8 mouse cellular contexts compared by ENCODE assay signal in the genomic region with DNA sequence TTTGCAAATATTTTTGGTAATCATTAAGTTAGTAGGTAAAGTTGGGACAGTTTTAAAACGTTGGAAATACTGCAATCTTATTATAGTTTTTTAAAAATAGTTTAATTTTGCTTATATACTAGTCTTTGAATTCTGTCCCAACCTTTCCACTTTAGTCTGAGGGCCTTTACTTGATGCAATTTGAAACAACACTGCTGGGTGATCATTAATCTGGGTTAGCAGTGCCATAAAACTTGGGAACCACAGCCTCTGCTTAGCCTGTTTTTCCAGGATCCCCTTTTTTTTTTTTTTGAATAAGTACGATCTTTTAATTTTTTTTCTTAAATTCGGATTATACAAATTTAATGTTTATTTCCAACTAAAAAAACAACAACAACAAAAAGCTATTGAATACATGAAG. TPM values are rescaled to one million over a fixed set of nuclear protein-coding genes. Genes with fewer than 3 reads are reported as not detected.
DNase-seq lines count a peak whose midpoint lies in the region; ATAC-seq and TF ChIP-seq lines count a peak whose summit lies in the region.

No protein-coding gene starts in this region.

- peak overlapping the region; percentile 100 for H3K4me3 ChIP-seq in E14TG2a.4 (replicated peaks; ENCODE audit: low read length)
- H3K4me3 ChIP-seq in hindbrain, embryonic 13.5 days = peak overlapping the region; percentile 94
- peak overlapping the region; percentile 82 for H3K4me3 ChIP-seq in liver, embryonic 13.5 days (replicated peaks)

- peak overlapping the region; percentile 94 for H3K9ac ChIP-seq in hindbrain, embryonic 13.5 days
- peak overlapping the region; percentile 84 for H3K9ac ChIP-seq in liver, embryonic 13.5 days

- DNase-seq in embryo, embryonic 11 days = peak; percentile 17
- no peak for DNase-seq in embryo, embryonic 10.5 days (ENCODE audit: low spot score)
- no peak for DNase-seq in liver, embryonic 13.5 days
- no peak for DNase-seq in right cerebral cortex, postnatal 25 days
- no peak for DNase-seq in urinary bladder, adult 18-20 months (ENCODE audit: low spot score in 2 of 2)

- 24% methylated on average over 3 of the region's 3 CpGs for WGBS in hindbrain, embryonic 13.5 days
- WGBS in liver, embryonic 13.5 days (ENCODE audit: insufficient replicate concordance) = 17% methylated on average over 3 of the region's 3 CpGs

- peaks cover 33% of the 10 kb centered on the region for H3K4me1 ChIP-seq in E14TG2a.4 (replicated peaks; ENCODE audit: low read depth, low read length)
- H3K4me1 ChIP-seq in hindbrain, embryonic 13.5 days (replicated peaks) = peaks cover 11% of the 10 kb centered on the region
- H3K4me1 ChIP-seq in liver, embryonic 13.5 days (replicated peaks) = peaks cover 12% of the 10 kb centered on the region

- H3K36me3 ChIP-seq in E14TG2a.4 (ENCODE audit: insufficient read depth, low read length) = peaks cover 16% of the 10 kb centered on the region
- peaks cover 2% of the 10 kb centered on the region; the same call in 1 of the 2 replicates for H3K36me3 ChIP-seq in hindbrain, embryonic 13.5 days
- H3K36me3 ChIP-seq in liver, embryonic 13.5 days = no peaks in the 10 kb centered on the region

- ATAC-seq in hindbrain, embryonic 13.5 days (ENCODE audit: low FRiP score) = no peak
- no peak for ATAC-seq in liver, embryonic 13.5 days (ENCODE audit: low read depth)
- ATAC-seq in frontal cortex, adult (ENCODE audit: low TSS enrichment) = no peak

- peak overlapping the region; percentile 54 for H3K4me2 ChIP-seq in hindbrain, embryonic 13.5 days
- H3K4me2 ChIP-seq in liver, embryonic 13.5 days = peak overlapping the region; percentile 100

- peaks cover 5% of the 10 kb centered on the region; the same call in 1 of the 2 replicates for H3K27me3 ChIP-seq in E14TG2a.4 (ENCODE audit: insufficient read depth, low read length)
- H3K27me3 ChIP-seq in hindbrain, embryonic 13.5 days = no peaks in the 10 kb centered on the region
- peaks cover 3% of the 10 kb centered on the region; the same call in 1 of the 2 replicates for H3K27me3 ChIP-seq in liver, embryonic 13.5 days

- peak overlapping the region; percentile 100 for H3K27ac ChIP-seq in hindbrain, embryonic 13.5 days
- H3K27ac ChIP-seq in liver, embryonic 13.5 days = no peak overlapping the region

- no peak for TF ChIP-seq CTCF in E14TG2a.4 (conservative IDR thresholded peaks at IDR 0.05; ENCODE audit: low read length)

- no peaks in the 10 kb centered on the region for H3K9me3 ChIP-seq in E14TG2a.4 (ENCODE audit: low read length)
- no peaks in the 10 kb centered on the region for H3K9me3 ChIP-seq in hindbrain, embryonic 13.5 days
- H3K9me3 ChIP-seq in liver, embryonic 13.5 days (replicated peaks) = no peaks in the 10 kb centered on the region

RNA-seq across cellular contexts. Expression of a gene that starts 1.0 kb away (rescaled TPM):
- polyA plus RNA-seq in hindbrain, embryonic 13.5 days (2015; fragmentation: Nextera tagmentation; extraction: Ambion mirVana) = 32.7 and 36.0 TPM in 2 replicates
- polyA plus RNA-seq in liver, embryonic 13.5 days (2015; fragmentation: Nextera tagmentation; extraction: Ambion mirVana) = 7.3 and 8.8 TPM in 2 replicates
